Mouse (Mus musculus) cerebellum, adult 18-20 months (tissue): Measurements from ENCODE around the gene Kcnq1.

Experiments
- DNase-seq, 2 experiments: peaks; one replicate each; pipeline ENCODE4 v3.0.0; 2021

Gene Kcnq1

GRCm38 (mm10) chr7:143375945-143376344, 269.8 kb downstream of the Kcnq1 start:
- no peak for DNase-seq

GRCm38 (mm10) chr7:143380466-143381073, 274.4 kb downstream of the Kcnq1 start:
- no peak for DNase-seq

DNA sequence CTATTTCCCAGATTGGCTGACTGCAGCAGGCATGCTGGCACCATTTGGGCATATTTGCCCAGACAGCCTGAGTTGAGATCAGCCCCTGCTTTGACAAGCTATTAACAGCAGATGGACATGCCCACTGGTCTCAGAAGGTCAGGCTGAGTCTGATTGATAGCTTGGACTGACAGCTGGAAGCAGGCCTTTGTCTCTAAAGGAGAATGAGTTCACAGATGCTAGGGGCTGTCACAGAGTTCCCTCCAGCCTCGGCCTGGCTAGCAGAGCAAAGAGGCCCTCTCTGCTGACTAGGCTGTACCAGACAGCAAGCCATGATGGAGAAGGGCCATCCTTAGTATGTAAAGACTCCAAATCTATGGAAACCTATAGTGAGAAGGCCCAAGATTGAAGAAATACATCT, 280.5 kb downstream of the Kcnq1 start:
- DNase-seq, result no peak

DNA sequence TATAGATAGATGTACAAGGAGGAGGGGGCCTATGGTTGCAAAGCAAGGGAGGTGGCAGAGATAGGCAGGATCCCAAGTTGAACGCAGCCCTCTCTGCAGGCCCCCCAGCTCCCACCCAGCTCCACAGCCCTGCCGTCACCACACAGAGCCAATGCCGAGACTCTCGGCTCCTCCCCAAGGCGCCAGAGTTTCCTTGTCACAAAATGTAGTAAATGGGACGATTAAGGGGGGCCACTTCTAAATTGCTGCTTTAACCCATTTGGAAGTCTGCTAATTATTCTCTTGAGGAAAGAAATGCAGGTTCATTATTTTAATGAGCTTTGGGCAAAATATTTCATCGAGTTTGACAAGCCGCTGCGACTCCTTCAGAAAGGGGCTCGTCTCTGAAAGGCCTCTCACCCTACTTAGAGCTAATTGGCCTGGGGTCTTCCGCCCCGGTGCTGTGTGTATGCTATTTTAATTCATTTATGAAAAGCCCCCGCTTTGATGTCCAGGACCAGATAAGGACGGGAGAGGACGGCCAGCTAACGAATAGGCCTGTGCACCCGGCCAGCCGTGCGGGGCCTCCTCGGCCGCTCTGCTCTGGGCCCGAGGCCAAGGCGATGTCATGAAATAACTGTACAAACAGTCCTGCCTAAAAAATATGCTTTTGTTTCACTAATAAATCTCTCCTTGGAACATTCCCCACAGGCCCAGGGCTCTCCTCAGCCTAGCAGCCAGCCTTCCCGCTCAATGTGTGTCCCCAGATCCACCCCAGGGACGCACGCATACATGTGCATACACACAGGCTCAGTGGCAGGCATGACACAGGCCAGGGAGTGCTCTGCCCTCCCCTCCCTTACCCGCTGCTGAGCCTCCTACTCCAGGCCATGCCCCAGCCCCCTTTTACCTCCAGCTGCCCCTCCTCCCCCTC, 282.9 kb downstream of the Kcnq1 start:
- DNase-seq, result peak in 1 of 2 experiments; percentile 25

DNA sequence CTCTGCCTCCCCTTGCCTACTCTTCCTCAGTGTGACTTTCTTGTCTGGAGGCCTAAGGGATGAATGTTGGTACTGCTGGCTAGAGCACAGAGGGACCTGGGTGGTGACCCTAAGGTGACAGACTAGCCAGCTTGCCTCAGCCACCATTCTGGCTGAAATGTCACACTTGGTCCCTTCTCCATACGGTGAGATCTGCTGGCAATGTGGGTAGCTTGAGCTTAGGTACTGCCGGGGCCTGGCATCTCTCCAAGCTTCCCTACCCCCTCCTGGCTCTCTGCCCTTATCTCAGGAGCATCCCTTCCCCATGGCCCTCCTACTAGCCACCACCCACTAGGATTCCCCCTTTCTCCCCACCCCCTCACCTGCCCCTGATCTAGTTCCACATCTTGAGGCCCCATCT, 283.7 kb downstream of the Kcnq1 start:
- peak; percentile 17 to 28 for DNase-seq

DNA sequence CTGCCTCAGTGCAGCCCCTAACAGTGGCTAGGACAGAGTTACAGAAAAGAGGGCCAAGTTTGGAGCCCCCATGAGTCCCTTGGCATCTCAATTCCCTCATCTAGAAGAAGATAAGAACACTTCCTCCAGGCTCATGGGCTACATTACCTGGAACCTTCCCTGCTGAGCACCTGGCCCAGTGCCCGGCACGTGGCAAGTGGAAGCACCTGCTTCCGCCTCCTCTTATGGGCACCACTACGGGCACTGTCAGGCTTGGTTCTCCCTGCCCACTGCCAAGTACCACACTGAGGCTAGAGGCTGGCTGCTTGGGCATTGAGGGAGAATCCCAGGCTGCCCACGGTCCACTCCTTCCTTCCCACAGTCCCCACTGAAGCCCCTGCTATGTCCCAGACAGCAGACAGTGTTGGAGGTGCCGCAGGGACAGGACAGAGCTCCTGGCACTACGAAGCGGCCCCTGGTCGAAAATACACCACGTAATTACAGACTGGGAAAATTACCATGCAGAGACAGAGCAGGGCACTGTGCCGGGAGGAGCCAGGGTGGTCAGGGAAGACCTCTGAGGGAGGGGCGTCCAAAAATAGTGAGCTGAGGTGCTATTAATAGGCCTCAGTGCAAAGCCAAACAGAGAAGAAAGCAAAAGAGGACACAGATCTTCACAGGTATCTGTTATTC, 284.3 kb downstream of the Kcnq1 start:
- DNase-seq, result peak; percentile 51 to 56

GRCm38 (mm10) chr7:143395113-143395563, 289.0 kb downstream of the Kcnq1 start:
- no peak for DNase-seq

GRCm38 (mm10) chr7:143399756-143400155, 293.6 kb downstream of the Kcnq1 start:
- DNase-seq, result no peak

- no peak for DNase-seq
Measured at GRCm38 (mm10) chr7:143400599-143400998, 294.4 kb downstream of the Kcnq1 start.

GRCm38 (mm10) chr7:143401429-143402016, 295.4 kb downstream of the Kcnq1 start:
- DNase-seq, result no peak

- no peak for DNase-seq
Measured at GRCm38 (mm10) chr7:143404296-143404695, 298.1 kb downstream of the Kcnq1 start.

DNA sequence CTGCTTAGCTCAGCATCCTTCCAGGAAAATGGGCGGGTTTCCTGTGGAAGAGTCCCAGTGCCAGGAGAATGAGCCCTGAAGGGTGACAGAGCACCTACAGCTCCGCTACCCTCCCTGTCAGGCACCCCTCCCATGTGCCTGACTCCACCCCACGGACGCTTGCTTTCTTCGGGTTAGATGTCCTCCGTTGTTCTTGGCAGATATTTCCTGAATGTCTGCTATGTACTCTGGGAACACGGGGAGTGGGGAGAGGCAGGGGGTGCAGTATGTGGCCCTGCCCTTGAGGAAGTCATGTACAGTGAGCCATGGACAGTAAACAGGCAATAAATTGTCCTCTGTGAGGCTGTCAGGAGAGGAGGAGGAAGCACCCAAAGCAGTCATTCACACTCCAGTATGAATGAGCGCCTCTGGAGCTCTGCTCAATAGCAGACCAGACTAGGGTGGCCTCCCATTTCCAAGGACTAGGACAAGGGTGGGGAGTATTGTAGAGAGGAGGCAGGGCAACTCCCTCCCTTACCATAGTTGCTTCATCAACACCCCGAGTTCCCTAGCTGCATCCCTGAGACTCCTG, 301.9 kb downstream of the Kcnq1 start:
- DNase-seq, result no peak

- DNase-seq, result no peak
Measured at GRCm38 (mm10) chr7:143408615-143409021, 302.5 kb downstream of the Kcnq1 start.

DNA sequence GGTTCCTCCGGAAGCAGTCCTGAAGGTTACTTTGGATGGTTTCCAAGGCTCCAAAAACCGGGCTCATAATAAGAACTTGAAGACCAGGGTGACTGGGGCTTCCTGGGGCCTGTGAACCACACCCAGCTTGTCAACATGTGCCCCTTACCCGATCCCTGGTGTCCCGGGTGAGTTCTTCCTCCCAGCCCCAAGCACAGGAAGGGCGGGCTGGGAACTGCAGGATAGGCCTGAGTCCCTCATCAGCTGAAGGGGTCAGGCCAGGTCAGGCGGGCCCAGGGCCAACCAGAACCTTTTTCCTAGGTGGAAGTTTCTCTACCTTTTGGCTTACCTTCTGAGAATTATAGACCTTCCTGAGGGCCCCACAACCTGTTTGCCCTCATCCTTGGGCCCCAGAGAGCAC, 306.4 kb downstream of the Kcnq1 start:
- DNase-seq, result no peak

DNA sequence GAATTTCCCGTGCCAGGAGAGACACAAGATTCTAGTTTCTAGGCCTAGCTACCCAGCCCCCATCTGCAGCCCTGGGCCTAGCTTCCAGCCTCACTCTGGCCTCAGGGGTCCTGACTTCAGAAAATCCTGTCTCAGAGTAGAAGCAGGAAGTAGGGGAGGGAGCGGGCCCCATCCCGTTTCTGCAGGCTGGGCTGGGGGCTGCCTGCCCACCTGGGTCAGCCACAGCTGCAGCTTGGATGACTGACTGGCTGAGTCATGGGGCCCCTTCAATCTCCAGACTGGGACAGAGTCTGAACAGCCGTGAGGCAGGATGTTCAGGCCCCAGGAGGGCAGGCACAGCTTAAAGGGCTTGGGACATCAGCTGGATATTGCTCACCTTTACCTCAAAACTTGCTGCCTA, 308.9 kb downstream of the Kcnq1 start:
- no peak for DNase-seq

- no peak for DNase-seq
Measured at GRCm38 (mm10) chr7:143416406-143416805, 310.2 kb downstream of the Kcnq1 start.

GRCm38 (mm10) chr7:143417875-143418274, 311.7 kb downstream of the Kcnq1 start:
- no peak for DNase-seq

DNA sequence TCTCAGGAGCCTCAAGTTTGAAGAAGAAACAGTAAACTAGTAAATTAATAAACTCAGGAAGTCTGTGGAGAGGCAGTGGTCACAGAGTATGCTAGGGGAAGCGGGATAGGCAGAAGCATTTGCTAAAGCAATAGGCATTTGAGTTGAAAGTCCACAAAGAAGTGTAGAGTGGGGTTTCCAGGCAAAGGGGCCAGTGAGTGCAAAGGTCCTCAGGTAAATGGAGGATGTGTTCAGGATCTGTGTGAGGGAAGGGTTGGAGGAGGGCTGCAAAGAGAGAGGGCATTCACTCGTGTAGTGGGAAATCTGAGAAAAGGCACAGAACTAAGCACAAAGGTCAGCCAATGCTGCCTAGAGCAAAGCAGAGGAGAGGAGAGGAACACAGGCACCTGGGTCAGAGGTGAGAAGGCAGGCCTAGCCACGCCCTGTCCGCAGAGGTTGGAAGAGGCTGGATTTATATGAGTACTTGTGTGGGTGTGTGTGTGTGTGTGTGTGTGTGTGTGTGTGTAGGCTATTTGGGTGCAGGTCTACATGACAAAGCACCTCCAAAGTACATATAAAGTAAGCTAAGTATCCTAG, 313.5 kb downstream of the Kcnq1 start:
- no peak for DNase-seq

- peak; percentile 94 to 96 for DNase-seq
Measured at GRCm38 (mm10) chr7:143428142-143428813, 322.1 kb downstream of the Kcnq1 start.

DNA sequence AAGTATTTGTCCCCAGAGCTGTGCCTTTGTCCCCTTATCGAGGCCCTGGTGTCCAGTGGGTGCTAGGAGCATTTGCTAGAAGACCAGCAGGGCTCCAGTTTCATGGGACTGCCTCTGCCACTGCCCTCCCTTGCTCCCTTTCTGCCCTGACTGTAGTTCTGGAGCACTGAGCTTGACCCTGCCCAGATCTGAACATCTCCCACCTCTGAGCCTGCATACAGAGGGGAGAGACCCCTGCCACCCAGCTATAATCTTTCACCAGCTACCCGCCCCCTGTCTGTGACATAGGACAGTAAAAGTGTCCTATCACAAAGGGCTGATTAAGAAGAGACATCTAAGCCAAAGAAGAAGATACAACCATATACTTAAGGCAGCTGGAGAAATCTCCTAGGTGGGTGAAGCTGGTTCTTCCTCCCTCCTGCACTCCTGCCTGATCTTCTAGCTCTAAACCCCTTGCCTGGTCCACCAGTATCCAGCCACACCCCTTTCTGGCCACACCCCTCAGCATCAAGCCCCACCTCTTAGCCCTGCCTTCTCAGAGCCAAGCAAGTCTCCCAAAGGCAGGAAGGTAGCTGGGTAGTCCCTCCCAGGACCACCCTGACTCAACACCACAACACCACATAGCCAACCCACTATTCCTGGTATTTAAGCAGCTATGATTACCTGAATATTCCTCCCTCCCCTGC, 322.8 kb downstream of the Kcnq1 start:
- DNase-seq, result peak in 1 of 2 experiments; percentile 23

GRCm38 (mm10) chr7:143432631-143433030, 326.5 kb downstream of the Kcnq1 start:
- DNase-seq, result no peak
